Mouse (Mus musculus) lung, postnatal 4 days (tissue): ENCODE data around the gene Kdelr1.
"Not testable (repeated sequence)": the region's sequence is repeated elsewhere in the genome, so short reads cannot be mapped to it uniquely, and the experiment has no call there.

ENCODE experiments used
- DNase-seq, 2 experiments: peaks; one replicate each; pipeline ENCODE4 v3.0.0; 2021

The Kdelr1 gene

GRCm38 (mm10) chr7:45870282-45871058 lies 2.1 kb upstream of the Kdelr1 start:
- DNase-seq, result peak in 1 of 2 experiments; percentile 33

DNA sequence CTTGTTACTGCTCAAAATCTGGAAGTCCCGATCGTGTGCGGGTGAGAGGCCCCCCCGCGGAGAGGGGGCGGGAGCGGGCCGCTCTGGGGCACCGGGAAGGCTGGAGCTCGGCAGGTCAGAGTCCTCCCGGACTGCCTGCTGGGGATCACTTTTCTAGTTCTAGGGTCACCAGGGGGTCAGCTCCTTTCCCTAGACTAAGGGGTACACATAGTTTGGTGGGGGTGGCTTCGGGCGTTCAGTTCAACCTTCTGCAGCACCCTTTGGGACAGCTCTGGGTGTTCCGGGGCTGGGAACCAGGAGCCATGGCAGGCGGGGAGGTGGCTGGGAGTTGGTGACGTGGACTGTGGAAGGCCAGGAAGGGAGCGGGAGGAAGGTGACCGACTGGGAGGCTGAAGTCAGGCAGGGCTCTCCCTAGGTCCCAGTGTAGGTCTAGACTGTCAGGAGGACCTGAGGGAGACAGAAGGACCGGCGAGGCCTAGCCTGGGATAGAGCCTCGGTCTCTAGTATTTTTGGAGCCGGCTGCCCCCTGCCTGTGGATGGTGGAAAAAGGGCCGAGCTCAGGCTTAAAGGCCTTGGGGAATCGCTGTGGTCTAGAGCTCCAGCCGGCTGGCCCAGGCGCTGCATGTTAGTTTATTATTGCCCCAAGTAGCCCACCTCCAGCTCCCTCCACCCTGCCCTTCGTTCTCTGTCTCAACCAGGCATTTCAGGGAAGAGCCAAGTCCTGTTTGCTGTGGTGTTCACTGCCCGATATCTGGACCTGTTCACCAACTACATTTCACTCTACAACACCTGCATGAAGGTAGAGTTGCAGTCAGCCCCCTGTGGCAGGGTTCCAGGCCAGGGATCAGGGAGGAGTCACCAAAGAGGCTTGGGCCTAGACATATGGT lies 732 bp downstream of the Kdelr1 start:
- DNase-seq, result peak; percentile 70 to 75

- DNase-seq, result no peak
Observed at GRCm38 (mm10) chr7:45876895-45877294, 4.3 kb downstream of the Kdelr1 start.

- DNase-seq, result not testable (repeated sequence)
Observed at GRCm38 (mm10) chr7:45878278-45878677, 5.7 kb downstream of the Kdelr1 start, which contains the start of gene Grin2d. Gene Grin2d (minus strand): TSS chr7:45878378.

DNA sequence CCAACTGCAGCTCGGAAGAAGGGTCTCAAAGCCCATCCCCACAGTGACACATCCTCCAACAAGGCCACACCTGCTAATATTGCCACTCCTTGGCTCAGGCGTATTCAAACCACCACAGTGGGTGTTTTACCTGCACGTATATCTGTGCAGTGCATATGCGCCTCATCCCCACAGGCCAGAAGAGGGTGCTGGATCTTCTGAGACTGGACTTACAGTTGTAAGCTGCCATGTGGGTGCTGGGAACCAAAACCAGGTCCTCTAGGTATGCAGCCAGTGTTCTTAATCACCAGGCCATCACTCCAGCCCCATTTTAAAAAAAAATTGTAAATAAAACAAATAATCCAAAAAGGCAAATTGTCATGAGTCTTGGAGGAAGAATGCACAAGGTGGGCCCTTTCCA lies 8.0 kb downstream of the Kdelr1 start:
- no peak for DNase-seq

GRCm38 (mm10) chr7:45881011-45881410 lies 8.4 kb downstream of the Kdelr1 start:
- no peak for DNase-seq

DNA sequence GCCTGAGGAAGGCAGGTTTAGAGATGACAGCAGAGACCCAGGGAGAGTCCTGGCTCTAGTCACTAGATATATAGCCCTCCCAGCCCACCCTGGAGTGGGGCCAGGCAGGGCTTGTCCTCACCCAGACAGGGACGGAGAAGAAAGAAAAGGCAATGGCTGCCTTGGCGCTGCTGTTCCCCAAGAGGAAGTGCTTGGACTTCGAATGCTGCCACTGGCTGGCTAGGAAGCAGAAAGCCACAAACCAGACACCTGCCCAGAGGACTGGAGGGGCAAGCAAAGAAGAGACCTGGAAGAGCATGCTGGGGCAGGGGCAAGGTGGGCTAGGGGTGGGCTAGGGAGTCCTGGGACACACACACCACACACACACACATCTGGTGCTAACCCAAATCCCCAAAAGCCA lies 14.7 kb downstream of the Kdelr1 start:
- DNase-seq, result no peak

GRCm38 (mm10) chr7:45892651-45893050 lies 20.1 kb downstream of the Kdelr1 start:
- DNase-seq, result no peak

- DNase-seq, result no peak
Observed at GRCm38 (mm10) chr7:45895931-45896516, 23.5 kb downstream of the Kdelr1 start.

GRCm38 (mm10) chr7:45896517-45897257 lies 24.1 kb downstream of the Kdelr1 start, which contains the start of the genes Syngr4 and Tmem143:
Gene Syngr4 (minus strand): TSS chr7:45896714.
Gene Tmem143 (plus strand): TSS chr7:45896941.
- peak; percentile 98 to 99 for DNase-seq

GRCm38 (mm10) chr7:45897258-45897757 lies 24.7 kb downstream of the Kdelr1 start:
- peak; percentile 65 to 74 for DNase-seq

GRCm38 (mm10) chr7:45898125-45898524 lies 25.6 kb downstream of the Kdelr1 start:
- not testable (repeated sequence) for DNase-seq

GRCm38 (mm10) chr7:45901562-45901961 lies 29.0 kb downstream of the Kdelr1 start:
- peak; percentile 47 to 57 for DNase-seq

DNA sequence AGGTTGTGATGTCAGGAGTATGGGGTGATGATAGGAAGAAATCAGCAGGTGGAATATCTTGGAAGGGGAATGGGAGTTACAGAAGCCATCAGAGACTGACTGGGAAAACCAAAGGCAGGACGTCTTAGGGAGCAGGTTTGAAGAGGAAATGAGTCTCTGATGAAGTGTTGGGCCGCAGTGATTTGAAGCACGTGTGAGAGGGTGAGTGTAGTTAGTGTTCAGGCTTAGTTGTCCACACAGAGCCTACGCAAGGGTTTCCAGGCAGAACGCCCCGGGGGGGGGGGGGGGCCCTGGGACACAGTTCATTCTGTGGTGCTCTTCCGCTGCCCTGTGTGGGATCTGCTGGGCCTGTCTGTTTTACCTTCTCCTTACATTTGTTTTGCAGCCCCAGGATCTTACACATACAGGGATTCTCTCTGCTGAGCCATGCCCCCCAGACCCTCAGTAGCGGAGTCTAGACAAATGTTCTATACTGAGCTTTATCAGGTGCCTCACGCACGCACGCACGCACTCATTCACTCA lies 30.0 kb downstream of the Kdelr1 start:
- no peak for DNase-seq

- no peak for DNase-seq
Observed at GRCm38 (mm10) chr7:45906622-45907021, 34.0 kb downstream of the Kdelr1 start.

- DNase-seq, result no peak
Observed at GRCm38 (mm10) chr7:45908384-45908783, 35.8 kb downstream of the Kdelr1 start.

DNA sequence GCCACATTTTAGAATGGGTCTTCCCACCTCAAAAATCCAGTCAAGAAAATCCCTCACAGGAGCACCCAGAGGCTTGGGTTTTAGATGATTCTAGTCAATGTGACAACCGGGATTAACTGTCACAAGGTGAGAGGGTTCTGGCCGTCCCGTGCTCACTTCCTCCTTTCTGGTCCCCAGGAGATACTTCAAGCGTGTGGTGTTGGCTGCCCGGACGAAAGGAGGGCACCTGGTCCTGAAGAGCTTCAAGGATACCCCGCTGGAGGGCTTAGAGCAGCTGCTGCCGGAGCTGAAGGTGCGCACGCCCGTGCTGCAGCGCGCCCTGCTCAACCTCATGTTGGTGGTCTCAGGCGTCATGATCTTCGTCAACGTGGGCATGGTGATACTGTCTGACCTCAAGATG lies 36.6 kb downstream of the Kdelr1 start:
- no peak for DNase-seq

- DNase-seq, result no peak
Observed at GRCm38 (mm10) chr7:45914067-45914466, 41.5 kb downstream of the Kdelr1 start.

DNA sequence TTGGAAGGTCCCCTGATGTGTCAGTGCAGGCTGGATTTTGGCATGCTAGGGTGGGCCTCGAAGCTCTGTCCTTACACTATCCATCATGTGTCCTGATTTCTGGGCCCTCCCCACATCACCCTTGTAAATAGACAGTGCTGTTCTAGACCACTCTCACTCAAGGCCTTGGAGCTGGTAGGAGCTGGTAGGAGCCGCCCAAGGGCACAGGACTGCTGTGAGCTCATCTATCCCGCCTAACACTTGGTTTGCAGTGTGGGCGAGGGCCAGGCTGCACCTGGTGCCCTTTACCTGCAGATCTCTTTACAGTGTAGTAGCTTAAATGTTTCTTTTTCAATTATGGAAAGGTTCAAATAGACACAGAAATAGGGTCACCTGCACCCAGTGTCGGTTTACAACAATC lies 42.4 kb downstream of the Kdelr1 start:
- no peak for DNase-seq

- peak; percentile 86 to 93 for DNase-seq
Observed at GRCm38 (mm10) chr7:45916056-45917003, 43.8 kb downstream of the Kdelr1 start.
